Mouse (Mus musculus): ENCODE measurements around the gene Hlcs. TPM values are rescaled to one million over a fixed set of nuclear protein-coding genes. Genes with fewer than 3 reads are reported as not detected.

Hlcs gene
- polyA plus RNA-seq, 1 experiment from 2014 or later: 8.7 TPM

DNA sequence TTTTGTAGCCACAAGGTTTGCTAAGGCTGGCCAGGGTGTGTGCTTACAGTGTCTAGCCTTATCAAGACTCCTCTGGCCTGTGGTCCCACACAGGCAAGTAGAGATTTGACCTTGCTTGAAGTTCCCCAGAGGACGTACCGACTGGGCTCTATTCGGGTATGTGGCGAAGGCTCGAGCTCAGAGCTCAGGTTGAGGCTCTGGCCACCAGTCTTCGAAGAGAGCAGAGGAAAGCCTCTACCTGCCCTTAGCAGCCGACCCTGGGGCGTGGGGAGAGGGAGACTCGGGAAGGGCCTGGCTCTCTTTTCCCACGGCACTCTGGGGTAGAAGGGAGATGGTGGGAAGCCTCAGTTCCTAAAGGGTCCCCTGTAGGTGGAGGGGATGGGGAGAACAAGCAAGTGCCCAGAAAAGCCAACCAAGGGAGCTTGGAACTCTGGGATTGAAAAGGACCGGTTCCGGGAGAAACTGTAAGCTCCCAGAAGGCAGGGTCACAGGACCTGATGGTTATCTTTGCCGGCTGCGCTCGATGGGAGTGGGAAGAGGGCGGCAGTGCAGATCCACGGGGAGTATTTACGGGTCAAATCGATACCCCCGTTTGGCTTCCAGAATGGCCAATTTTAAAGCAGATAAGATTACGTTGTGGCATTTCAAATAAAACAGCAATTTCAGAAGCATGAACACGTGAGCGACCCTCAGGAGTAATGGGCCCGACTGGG is 220.1 kb downstream of the Hlcs start:
- WGBS: 1% methylated on average over 24 of the region's 24 CpGs
- Histone ChIP-seq H3K4me3 (replicated peaks) (no peak overlapping the region), H3K9me3 (replicated peaks) (no peaks in the 10 kb centered on the region), H3K36me3 (no peaks in the 10 kb centered on the region), H3K27me3 (replicated peaks) (peaks cover 93% of the 10 kb centered on the region), H3K4me2 (no peak overlapping the region), H3K27ac (replicated peaks) (no peak overlapping the region), H3K9ac (replicated peaks) (no peak overlapping the region), H3K4me1 (no peaks in the 10 kb centered on the region)
- ATAC-seq (ENCODE audit: low FRiP score): no peak

DNA sequence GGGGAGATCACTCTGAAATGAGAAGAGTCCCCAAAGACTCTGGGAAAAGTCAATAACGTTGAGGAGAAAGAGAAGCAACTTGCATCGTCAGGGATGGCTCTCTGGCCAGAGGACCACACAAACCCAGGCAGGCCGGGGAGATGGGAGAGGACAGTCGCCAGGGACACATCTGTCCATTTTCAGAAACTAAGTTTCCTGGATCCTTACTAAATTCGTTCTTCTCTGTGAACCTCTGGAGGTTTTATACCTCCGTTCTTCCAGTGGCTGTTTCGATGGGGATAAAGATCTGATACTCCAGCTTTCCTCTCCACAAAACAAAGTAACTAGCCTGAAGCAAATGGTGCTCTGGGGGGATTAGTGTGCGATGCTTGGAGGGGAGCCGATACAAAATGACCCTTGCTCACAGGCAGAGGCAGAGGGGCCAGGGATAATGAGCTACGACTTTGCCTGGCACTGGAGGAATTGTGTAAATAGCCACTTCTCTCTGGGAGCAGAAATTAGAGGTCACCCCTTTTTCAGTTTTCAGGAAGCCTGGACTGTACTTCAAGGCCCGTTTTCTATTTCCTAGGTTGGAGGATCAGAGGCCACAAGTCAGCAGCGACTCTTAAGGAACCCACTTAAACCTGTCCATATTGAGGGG is 220.7 kb downstream of the Hlcs start:
- no peak overlapping the region for H3K4me3 ChIP-seq (replicated peaks)
- H3K4me1 ChIP-seq: no peaks in the 10 kb centered on the region
- WGBS: under 1% methylated on average over 12 of the region's 12 CpGs
- H3K9me3 ChIP-seq (replicated peaks): no peaks in the 10 kb centered on the region
- no peak for ATAC-seq (ENCODE audit: low FRiP score)
- no peak overlapping the region for H3K9ac ChIP-seq (replicated peaks)
- no peak overlapping the region for H3K27ac ChIP-seq (replicated peaks)
- no peaks in the 10 kb centered on the region for H3K36me3 ChIP-seq
- H3K27me3 ChIP-seq (replicated peaks): peaks cover 93% of the 10 kb centered on the region
- H3K4me2 ChIP-seq: no peak overlapping the region

DNA sequence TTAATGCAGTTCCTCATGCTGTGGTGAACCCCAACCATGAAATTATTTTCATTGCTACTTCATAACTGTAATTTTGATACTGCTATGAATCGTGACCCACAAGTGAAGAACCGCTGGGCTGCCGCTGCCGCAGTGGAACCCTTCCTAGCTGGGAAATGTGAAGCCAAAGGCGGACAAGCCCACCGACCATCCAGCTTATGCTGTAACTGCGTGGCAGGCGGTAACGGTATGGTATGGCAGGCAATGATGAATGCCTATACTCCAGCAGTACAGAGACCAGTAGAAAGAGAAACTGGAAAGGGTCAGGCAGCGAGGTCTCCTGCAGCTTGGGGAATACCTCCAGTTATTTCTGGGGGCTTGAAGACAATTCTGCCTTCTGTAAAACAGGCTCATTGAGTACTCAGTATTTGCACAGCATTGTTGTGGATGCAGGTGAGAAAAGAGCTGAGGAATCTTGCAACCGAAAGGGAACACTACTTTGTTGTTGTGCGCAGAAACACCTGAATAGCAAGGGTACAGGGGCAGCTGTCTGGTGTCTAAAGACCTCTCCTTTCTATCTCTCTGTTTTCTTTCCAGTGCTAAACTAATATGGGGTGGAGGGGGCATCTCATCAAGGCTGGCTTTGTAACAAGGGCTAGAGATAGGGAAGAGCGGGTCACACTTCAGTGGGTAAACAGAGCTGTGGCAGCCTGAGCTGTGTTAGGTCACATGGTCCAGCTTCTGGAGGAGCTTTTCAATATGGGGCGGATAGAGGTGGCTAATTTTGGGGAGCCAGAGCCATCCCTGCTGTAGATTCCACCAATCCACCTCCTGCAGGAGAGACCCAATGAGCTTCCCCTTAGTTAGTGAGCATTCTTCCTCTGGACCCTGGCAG is 224.3 kb downstream of the Hlcs start:
- 4% methylated on average over 14 of the region's 14 CpGs for WGBS

GRCm38 (mm10) chr16:94088226-94088748 is 225.1 kb downstream of the Hlcs start:
- no peaks in the 10 kb centered on the region for H3K9me3 ChIP-seq (replicated peaks)
- no peak overlapping the region for H3K4me3 ChIP-seq (replicated peaks)
- no peak for ATAC-seq (ENCODE audit: low FRiP score)
- no peaks in the 10 kb centered on the region for H3K36me3 ChIP-seq
- H3K9ac ChIP-seq (replicated peaks): no peak overlapping the region
- peaks cover 92% of the 10 kb centered on the region for H3K27me3 ChIP-seq (replicated peaks)
- H3K27ac ChIP-seq (replicated peaks): no peak overlapping the region
- H3K4me2 ChIP-seq: no peak overlapping the region
- WGBS: 2% methylated on average over 11 of the region's 11 CpGs
- peaks cover 14% of the 10 kb centered on the region for H3K4me1 ChIP-seq

More for the DNA sequence above, 224.3 kb downstream of the Hlcs start:
- peaks cover 93% of the 10 kb centered on the region for H3K27me3 ChIP-seq (replicated peaks)
- no peak for ATAC-seq (ENCODE audit: low FRiP score)
- no peak overlapping the region for H3K27ac ChIP-seq (replicated peaks)
- no peak overlapping the region for H3K4me3 ChIP-seq (replicated peaks)
- no peaks in the 10 kb centered on the region for H3K9me3 ChIP-seq (replicated peaks)
- no peak overlapping the region for H3K4me2 ChIP-seq
- H3K9ac ChIP-seq (replicated peaks): no peak overlapping the region
- peaks cover 14% of the 10 kb centered on the region for H3K4me1 ChIP-seq
- no peaks in the 10 kb centered on the region for H3K36me3 ChIP-seq

DNA sequence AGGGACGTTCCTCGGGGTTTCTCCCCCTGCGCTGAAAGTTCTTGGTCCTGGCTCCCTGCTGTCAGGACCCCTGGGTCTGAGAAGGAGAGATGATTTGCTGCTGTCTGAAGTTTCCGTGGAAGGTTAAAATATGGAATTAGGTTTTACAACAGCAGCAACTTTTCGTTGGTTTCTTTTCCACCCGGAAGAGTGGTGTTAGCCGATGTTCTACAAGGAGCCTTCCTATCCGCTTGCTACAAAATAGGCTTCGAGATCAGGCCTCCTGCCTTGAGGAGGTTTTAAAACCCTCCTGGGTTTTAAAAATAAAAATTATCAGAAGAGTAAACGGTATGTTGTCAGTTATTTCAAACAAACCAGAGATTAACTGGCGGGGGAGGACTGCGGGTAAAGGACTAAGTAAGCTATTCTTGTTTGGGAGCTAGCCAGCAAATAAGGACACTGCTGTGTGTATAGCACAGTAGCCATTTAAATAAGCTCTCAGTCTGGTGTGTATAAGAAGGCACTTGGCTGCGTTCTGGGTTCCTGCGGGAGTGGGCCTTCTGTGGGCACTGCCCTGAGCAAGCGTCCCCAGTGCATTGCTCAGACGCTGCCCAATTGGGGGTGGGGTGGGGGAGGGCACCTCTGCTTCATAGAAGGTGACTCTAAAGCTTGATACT is 225.7 kb downstream of the Hlcs start:
- Histone ChIP-seq H3K4me1 (peaks cover 14% of the 10 kb centered on the region), H3K27me3 (replicated peaks) (peaks cover 92% of the 10 kb centered on the region), H3K27ac (replicated peaks) (no peak overlapping the region), H3K4me2 (no peak overlapping the region), H3K4me3 (replicated peaks) (no peak overlapping the region), H3K9me3 (replicated peaks) (no peaks in the 10 kb centered on the region), H3K36me3 (no peaks in the 10 kb centered on the region), H3K9ac (replicated peaks) (no peak overlapping the region)
- WGBS: 2% methylated on average over 16 of the region's 16 CpGs
- no peak for ATAC-seq (ENCODE audit: low FRiP score)

GRCm38 (mm10) chr16:94086701-94087569 is 226.4 kb downstream of the Hlcs start:
- H3K4me2 ChIP-seq: no peak overlapping the region
- WGBS: 1% methylated on average over 50 of the region's 50 CpGs
- H3K4me1 ChIP-seq: peaks cover 14% of the 10 kb centered on the region
- H3K9ac ChIP-seq (replicated peaks): no peak overlapping the region
- no peaks in the 10 kb centered on the region for H3K9me3 ChIP-seq (replicated peaks)
- H3K27ac ChIP-seq (replicated peaks): no peak overlapping the region
- ATAC-seq (ENCODE audit: low FRiP score): no peak
- H3K4me3 ChIP-seq (replicated peaks): no peak overlapping the region
- peaks cover 93% of the 10 kb centered on the region for H3K27me3 ChIP-seq (replicated peaks)
- H3K36me3 ChIP-seq: no peaks in the 10 kb centered on the region

GRCm38 (mm10) chr16:94085603-94086285 is 227.6 kb downstream of the Hlcs start:
- no peak overlapping the region for H3K9ac ChIP-seq (replicated peaks)

GRCm38 (mm10) chr16:94084711-94085602 is 228.4 kb downstream of the Hlcs start, which contains the start of gene Sim2:
TSS of gene Sim2 (plus strand) at chr16:94084931.
- no peak for ATAC-seq (ENCODE audit: low FRiP score)
- peaks cover 14% of the 10 kb centered on the region for H3K4me1 ChIP-seq

More at GRCm38 (mm10) chr16:94085603-94086285, 227.6 kb downstream of the Hlcs start:
- WGBS: under 1% methylated on average over 57 of the region's 57 CpGs
- peaks cover 93% of the 10 kb centered on the region for H3K27me3 ChIP-seq (replicated peaks)
- no peaks in the 10 kb centered on the region for H3K36me3 ChIP-seq
- ATAC-seq (ENCODE audit: low FRiP score): no peak
- peaks cover 14% of the 10 kb centered on the region for H3K4me1 ChIP-seq
- no peaks in the 10 kb centered on the region for H3K9me3 ChIP-seq (replicated peaks)
- H3K4me2 ChIP-seq: peak overlapping the region; percentile 49
- H3K27ac ChIP-seq (replicated peaks): no peak overlapping the region
- H3K4me3 ChIP-seq (replicated peaks): peak overlapping the region; percentile 26; the same call in 1 of the 2 replicates

DNA sequence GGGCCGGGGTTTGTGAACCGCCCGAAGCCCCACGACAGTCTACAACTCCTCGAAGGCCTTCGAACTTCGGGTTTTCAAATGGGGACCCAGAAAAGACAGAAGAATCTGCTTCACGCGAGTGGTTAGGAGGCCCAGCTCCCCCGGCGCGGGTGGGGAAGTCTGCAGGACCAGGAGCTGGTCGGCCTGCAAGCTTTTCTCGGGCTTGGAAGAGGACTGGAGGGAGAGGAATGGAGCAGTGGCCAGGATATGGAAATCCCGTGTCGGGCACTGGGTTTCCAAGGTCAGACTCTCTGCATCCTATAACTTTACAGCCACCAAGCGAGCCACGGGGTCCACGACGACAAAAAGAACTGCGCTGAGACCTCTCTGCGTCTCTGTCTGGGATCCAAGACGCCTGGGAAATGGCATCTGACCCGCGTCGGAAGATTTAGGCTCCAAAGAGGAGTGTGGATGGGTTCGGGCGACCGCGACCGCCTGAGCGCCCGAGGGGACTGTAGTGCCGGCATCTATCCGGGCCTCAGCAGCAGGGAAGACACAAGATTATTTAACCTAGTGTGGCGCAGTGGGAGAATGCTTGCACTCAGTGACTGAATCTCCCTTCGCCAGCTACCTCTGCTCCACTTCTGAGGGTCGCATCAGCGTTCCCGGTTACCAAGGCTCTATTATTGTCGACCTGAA is 229.4 kb downstream of the Hlcs start:
- Histone ChIP-seq H3K27me3 (replicated peaks) (peaks cover 92% of the 10 kb centered on the region), H3K9me3 (replicated peaks) (no peaks in the 10 kb centered on the region), H3K4me1 (peaks cover 14% of the 10 kb centered on the region), H3K27ac (replicated peaks) (no peak overlapping the region), H3K36me3 (no peaks in the 10 kb centered on the region), H3K9ac (replicated peaks) (no peak overlapping the region), H3K4me3 (replicated peaks) (no peak overlapping the region), H3K4me2 (no peak overlapping the region)
- no peak for ATAC-seq (ENCODE audit: low FRiP score)
- under 1% methylated on average over 41 of the region's 41 CpGs for WGBS

More at GRCm38 (mm10) chr16:94084711-94085602, 228.4 kb downstream of the Hlcs start, which contains the start of gene Sim2:
- Histone ChIP-seq H3K9me3 (replicated peaks) (no peaks in the 10 kb centered on the region), H3K27ac (replicated peaks) (no peak within 1 kb of the TSS), H3K27me3 (replicated peaks) (peaks cover 93% of the 10 kb centered on the region), H3K36me3 (no peaks in the 10 kb centered on the region), H3K9ac (replicated peaks) (no peak within 1 kb of the TSS), H3K4me2 (peak within 1 kb of the TSS; percentile 49), H3K4me3 (replicated peaks) (peak within 1 kb of the TSS; percentile 26)
- WGBS: under 1% methylated on average over 94 of the region's 96 CpGs

All from neural tube, embryonic 15.5 days (tissue).